Mouse (Mus musculus): ENCODE measurements at regions not wholly inside any gene's neighbourhood (a gene's known extent, or its start where the extent isn't known, plus 50 kb on each side); places are given as distances from the start of the nearest gene placed in this dataset.
A peak's percentile ranks its signal among the peaks of the same experiment; 100 is the strongest.

- TF ChIP-seq CTCF (IDR thresholded peaks at IDR 0.05; ENCODE audit: borderline replicate concordance, insufficient read depth, low read depth, low read length) (peak; percentile 76), POLR2A (IDR thresholded peaks at IDR 0.05; ENCODE audit: borderline replicate concordance, insufficient read depth, low read length) (no peak)
Observed at GRCm38 (mm10) chr3:17870895-17871482, 77.2 kb upstream of the Cypt12 start.
